Mouse (Mus musculus) thymus, postnatal 0 days (tissue): ENCODE measurements around the gene Gfod1. TPM values are rescaled to one million over a fixed set of nuclear protein-coding genes. Genes with fewer than 3 reads are reported as not detected.

Experiments used
- DNase-seq: peaks from one replicate; pipeline ENCODE4 v3.0.0-alpha.2; 2015; ENCODE audit warnings: low spot score
- polyA plus RNA-seq: library from polyadenylated mRNA; unstranded; fragments of >200 nt; fragmentation: Nextera tagmentation; extraction: Ambion mirVana; gene quantifications from 2 replicates; pipeline ENCODE4 v1.2.1, GENCODE M21; 2015

Gene Gfod1
- polyA plus RNA-seq, 1 experiment from 2014 or later: 1.8 TPM

DNA sequence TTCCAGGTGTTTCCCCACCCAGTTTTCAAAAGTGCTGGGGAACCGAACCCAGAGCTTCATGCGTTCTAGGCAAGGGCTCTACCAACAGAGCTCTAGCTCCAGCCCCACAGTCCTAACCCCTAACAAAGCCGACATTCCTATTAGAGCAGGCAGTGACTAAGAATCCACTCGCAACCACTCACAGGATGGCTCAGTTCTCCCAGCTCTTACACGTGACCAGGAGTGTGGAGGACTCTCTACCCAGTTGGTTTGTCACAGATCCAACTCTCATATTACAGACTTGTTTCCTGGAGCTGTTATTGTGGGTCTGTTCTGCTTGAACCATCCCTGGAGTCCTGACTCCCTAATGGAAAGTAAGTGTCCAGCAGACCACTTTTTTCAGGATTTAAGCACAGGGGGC is 40.3 kb downstream of the Gfod1 start:
- no peak for DNase-seq

DNA sequence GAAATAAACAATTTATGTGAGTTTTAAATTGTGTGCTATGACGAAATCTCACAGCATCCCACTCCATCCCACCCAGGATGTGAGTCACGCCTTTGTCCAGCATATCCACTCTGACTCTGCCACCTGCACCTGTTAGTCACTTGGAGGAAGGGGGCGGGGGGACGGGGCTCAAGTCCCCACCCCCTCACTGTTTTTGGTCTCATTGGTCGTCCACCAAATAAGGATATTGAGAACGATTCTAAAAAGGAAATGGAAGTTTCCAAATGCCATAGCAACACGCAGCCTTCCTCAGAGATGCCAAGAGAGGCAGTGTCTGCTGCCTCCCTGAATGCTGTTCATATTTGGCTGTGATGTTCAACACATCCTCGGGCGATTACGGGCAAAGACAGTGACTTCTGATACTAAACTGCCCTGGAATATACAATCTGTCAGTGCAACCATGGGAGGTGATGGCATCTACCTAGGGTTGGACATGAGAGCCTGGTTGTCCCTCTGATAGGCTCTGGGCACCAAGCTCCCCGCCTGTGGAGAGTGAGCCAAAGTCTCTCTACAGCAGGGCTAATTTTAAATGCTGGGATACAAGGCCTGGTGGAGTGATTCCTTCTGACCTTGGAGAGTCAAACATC is 41.7 kb downstream of the Gfod1 start:
- DNase-seq: no peak

DNA sequence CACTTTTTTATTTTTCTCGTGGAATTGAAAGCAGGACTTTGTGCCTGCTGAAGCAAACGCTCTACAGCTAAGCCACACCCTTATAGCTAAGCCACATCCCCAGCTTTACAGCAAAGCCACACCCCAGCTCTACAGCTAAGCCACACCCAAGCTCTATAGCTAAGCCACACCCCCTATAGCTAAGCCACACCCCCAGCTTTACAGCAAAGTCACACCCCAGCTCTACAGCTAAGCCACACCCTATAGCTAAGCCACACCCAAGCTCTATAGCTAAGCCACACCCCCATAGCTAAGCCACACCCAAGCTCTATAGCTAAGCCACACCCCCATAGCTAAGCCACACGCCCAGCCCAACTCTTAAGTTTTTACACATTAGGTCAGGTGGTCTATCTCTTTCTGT is 42.7 kb downstream of the Gfod1 start:
- DNase-seq: peak; percentile 45

DNA sequence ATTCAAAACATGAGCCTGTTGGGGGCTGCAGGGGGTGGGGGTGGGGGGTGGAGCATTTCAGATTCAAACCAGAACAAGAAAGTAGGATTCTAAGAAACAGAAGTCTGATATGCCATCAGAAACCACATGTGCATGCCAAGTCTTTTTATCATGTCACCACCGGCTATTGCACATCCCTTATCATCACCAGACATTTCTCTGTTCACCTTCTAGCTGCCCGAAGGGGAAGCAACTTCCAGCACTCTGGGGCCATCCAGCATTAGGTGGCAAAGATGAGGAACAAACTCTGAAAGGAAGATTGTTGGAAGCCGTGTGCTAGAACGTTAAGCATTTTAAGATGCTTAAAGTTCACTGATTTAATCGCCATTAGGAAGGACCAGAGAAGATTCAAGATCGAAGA is 43.2 kb downstream of the Gfod1 start:
- no peak for DNase-seq

DNA sequence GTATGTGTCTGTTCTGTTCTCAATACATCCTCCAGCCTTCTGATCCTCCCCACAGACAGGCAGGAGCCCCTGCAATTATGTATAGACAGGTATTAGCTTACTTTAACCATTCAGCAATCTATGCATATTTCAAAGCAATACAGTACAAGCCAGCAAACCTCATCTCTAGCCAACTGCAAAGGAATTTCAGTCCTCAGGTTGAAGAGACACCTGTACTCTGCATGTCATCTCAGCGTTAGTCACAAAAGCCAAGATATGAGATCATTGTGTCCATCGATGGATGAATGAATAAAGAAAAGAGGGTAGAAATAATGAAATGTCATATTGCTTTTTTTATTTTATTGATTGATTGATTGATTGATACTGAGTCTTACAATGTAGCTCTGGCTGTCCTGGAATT is 47.5 kb downstream of the Gfod1 start:
- no peak for DNase-seq

DNA sequence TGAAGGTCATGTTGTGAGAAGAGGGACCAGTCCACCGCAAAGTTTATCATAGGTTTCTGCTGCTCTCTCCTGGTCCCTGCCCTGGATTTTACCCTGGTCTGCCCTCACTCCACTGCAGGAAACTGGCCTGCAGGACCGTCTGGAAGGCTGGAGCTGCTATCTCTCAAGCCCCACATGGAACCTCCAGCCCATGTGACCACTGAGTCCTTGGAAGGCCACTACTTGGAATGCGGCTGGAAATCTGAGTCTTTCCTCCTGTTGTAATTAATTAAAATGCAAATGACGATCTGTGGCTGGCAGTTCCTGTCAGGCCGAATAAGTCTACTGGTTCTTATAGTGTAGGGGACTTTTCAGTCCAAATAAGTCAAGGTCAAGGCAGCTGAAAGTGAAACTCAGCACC is 50.4 kb downstream of the Gfod1 start:
- DNase-seq: no peak

DNA sequence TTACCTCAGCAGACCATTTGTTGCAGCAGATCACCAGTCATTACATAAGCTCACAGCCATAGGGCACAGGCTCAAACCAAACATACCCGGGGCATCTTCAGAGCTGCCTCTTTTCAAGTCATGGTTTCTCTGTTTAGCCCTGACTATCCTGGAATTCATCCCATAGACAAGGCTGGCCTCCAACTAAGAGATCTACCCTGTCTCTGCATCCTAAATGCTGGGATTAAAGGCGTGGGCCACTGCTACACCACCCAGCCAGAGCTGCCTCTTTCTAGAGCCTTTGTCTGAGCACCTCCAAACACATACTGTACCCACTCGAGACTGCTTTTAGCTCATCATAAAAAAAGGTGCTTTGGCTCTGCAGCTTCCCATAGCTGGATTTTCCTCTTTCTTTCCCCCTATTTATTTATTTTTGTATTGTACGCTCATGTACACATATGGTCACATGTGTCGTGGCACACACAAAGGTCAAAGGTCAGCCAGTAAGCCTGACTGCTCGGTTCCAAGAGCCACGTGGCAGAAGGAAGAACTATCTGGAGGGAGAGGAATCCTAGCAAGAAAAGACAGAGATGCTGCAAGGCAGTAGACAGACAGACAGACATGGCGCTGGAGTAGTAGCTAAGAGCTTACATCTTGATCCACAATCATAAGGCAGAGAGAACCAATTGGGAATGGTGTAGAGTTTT is 51.7 kb downstream of the Gfod1 start:
- no peak for DNase-seq

DNA sequence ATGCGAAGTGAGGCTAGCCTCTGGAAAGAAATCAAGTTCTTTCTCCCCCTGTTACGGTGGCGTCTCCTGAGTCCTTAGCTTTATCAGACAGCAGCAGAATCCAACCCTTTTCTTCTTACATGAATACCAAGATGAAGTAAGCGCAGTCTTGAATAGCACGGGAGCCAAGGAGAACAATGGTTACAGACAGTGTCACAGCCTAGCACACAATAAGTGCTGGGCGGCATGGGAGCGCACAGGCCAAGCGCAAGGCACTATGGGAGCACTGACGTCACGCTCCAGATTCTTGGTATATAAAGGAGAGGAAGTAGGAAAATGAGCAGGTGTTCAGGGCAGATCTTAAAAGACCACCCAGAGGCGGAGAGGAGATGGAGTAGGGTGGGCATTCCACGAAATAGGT is 52.6 kb downstream of the Gfod1 start:
- peak; percentile 37 for DNase-seq

DNA sequence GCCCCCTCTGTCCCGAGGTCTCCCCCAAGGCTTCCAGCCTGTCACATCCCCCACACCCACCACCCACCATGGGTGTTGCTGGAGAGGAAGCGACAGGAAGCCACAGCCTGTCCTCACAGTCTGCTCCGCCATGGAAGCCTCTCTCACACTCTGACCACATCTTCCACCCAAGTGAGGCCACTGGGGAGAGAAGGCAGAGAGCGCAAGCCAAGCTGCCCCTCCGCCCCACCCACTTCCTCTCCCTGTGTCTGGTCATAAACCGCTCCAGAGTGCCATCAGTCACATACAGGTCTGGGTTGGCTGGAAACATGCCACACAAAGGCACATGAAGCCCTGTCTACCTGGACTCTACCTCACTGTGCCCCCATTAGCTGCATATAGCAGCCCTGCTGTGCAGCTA is 53.3 kb downstream of the Gfod1 start:
- DNase-seq: peak; percentile 69

DNA sequence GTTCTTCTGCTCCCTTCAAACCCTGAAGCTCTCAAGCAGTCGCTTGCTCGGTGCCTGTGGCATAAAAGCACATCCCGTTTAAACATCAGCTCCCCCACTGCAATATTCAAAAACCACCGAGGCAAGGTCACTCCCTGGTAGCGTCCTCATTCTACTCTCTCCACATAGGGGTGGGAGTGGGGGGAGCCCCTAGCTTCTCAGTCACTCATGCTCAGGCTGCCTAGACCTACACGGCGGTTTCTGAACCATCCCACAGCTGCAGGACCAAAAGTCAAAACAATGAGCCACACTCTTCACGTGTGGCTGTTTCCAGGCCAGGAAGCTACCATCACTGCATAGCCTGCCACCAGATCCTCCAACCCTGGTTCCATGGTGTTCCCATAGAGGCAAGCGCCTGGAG is 53.9 kb downstream of the Gfod1 start:
- DNase-seq: peak; percentile 58

DNA sequence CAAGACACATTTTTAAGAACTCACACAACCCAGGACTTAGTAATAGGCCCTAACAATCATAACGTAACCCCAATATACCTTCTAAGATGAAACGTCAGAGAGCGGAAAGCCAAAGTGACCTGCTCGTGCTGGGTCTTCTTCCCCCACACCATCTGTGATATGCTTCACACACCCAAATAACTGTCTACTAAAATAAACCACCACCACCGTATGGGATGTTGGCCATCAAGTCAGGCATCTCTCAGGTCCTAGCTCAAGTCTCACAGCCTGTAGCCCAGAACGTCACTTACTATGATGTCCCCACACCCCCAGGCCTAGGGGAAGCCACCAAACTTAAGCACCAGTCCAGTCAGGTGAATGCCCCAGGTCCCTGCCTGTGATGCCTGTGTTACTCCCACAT is 55.6 kb downstream of the Gfod1 start:
- DNase-seq: no peak

DNA sequence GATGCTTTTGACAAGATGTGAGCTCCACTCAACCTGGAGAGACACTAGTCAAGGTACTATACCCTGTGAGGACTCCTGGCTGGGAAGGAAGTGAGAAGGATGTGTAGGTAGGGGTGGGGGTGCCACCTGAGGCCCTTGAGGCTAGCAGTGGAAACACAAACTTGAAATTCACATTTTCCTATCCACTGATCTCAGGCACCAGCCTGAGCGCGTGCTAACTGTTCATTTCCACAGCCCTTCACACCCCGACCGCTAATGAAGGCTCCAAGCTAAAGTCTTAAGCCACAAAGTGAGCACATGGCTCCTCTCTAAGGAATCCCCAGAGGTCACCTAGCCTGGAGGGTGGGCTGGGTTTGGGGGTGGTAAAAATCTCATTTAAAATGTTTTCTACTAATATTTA is 57.1 kb downstream of the Gfod1 start:
- DNase-seq: no peak

DNA sequence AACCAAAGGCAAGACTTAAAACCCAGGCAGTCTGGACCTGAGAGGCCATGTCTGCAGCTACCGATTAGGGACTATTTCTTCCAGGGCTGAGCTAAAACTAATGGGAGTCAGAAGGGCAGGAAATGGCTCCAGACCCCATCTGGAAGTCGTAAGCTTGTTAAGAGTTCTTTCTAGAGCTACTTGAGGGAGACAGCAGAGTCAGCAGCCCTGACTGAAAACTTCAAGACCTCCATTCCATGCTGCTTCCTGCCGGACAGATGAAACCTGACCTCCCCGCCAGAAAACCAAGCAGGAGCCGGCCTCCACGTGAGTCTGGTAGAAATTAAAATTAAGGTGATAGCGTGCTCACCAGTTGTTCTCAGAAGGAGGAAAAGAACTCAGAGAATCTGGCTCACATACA is 60.2 kb downstream of the Gfod1 start:
- DNase-seq: no peak

DNA sequence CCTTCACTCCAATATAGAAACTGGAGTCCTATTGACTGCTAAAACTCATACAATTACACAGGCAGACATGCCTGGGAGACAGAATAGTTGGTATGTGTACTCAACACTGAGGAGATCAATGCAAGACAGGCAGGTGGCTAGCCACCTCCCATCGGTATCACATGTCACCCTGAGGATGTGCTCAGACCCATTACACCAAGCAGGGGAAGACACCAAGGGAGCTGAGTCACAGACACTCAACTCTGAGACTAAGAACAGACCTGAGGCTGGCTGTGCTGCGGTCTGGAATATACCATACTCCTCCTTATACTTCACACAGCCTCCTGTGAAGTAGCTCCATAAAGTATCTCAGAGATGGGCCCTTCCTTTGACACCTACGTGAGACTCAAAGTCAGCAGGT is 60.7 kb downstream of the Gfod1 start:
- DNase-seq: peak; percentile 37

DNA sequence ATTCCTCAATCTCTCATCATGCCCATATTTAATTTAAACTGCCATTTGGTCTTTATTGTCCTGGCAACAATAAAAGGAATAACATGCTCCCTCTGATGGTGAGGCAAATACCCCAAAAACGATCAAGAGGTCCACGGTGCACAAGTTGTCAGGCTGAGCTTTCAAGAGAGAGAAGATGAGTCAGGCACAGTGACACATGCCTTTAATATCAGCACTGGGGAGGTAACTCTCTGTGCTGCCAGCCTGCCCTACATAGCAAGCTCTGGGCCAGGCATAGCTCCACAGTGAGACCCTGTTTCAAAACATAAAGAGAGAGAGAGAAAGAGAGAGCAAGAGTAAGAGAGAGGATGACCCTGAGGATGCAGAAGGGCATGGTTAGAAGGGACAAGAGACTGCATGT is 62.2 kb downstream of the Gfod1 start:
- no peak for DNase-seq

DNA sequence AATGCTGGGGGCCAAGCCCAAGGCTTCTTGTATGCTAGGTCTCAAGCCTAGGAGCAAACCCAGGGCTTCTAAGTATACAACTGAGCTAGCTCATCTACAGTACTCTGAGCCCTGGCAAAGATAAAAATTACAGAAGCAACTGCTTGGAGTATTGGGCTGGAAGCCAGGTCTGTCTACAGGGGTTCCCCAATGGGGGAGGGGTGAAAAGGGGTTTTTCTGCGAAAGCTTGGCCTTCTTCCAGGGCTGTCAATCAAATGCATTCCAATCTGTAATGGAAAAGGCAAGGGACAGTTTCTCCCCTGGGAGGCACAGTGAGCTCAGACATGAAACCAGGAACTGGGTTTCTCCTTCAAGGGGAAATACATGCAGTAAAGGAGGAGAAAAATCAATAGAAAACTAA is 62.9 kb downstream of the Gfod1 start:
- no peak for DNase-seq

DNA sequence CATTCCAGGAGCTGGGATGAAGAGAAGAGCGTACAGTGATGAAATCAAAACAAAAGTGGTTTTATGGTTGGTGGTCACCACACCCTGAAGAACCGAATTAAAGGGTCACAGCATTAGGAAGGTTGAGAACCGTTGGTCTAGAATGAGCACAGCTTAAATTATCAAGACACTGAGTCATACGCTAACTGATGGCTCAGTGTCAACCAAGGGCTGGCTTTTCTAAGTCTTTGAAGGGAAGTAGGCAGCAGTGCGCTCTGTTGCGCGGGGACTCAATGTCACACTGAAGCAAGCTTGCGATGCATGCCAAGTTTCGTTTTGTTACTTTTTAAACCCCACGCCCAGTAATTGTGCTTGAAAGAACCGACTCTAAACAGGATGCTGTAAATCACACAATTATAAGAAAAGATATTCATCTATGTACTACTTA is 64.2 kb downstream of the Gfod1 start:
- no peak for DNase-seq

DNA sequence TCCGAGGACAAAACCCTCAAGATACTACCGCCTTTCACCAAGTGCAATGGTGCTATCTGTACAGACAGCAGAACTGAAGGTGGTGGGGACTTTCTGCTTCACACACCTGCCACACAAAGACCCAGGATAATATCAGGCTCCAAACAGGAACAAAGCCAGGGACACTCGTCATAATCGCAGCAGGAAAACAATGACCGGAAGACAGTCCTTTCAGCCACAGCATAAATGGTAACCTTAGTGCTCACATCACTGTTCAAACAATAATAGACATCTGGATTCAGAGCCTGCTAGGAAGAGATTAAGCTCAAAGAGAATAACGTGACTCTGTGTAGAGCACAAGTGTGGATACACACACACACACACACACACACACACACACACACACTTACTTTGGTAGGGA is 67.3 kb downstream of the Gfod1 start:
- DNase-seq: no peak

DNA sequence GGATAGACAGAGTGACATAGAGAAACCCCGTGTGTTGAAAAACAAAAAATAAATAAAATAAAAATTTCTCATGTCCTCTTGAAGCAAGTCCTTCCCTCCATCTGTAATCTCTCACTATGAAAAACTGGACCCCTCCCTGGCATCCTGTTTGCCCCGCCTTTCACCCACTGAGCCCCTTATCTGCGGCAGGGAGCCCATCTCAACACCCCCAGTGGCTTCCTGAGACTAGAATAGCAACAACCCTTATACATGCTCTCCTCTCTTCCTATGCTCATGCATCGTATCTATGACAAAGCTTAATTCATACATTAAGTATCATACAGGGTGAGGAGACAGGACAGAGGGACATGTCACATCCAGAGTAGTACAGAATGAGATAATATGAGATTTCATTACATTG is 68.0 kb downstream of the Gfod1 start:
- DNase-seq: no peak

DNA sequence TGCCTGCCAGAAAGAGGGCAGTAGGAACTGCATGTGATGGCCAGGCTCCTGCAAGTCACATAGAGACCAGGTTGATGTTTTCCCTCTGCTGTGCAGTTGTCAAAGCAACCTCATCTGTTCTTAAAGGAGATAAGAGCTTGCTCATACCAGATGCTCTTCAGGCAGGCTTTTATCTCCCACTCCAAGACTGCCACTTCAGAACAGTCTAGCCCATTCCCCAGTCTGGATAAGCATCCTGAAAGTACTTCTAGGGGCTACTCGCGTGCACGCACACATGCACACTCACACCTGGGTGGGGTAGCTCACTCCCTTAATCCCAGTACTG is 68.4 kb downstream of the Gfod1 start:
- no peak for DNase-seq

DNA sequence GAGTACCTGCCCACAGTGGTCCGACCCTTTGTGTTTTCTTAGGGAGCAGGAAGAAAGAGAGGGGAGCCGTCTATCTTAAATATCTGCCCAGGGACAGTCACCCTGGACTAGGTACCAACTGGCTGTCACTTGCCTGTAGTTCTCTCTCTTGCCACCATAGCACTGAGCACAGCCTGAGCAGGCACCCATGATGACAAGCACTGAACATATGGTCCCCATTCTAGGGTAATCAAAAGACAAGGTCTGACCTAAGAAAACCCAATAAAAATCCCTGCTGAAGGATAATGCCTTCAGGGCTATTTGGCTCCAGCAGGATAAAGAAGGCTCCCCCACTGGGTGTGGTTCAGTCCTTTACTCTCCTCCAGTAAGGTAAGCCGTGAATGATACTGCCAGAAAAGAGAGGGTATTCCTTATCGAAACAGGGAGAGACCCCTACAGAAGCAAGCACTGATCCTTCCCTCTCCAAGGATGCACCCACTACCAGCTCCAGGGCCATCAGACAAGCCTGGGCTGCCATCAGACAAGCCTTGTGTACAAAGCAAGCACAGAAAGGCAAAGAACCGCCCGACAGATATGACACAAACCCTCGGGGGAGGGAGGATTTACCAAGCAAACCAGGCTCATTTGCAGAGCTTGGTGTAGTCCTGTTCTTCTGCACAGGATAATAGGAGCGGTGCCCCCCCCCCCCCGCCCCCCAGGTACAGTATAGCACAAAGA is 68.9 kb downstream of the Gfod1 start:
- DNase-seq: no peak

DNA sequence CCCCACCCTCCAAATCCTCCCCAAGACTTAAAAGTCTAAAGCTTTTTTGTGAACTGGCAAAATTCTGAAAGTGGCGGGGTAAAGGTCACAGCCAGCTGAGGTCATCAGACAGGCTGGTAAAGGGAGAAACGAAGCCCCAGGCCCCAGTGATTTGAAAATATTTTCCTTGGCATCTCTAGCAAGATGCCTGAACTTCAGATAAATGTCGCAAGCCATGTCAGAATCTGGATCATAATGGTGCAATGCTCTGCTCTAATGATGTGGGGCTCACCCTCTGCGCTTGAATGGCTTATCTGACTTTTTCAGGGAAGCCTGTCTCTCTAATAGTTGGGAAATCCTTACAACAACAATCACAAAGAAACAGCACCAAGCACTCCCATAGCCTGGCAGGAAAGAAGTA is 70.6 kb downstream of the Gfod1 start:
- DNase-seq: no peak
